Mouse (Mus musculus) embryo, embryonic 10.5 days (tissue): ENCODE results near the gene Serp2.

ENCODE experiments used
- DNase-seq: peaks from one replicate; pipeline ENCODE4 v3.0.0-alpha.2; 2015; ENCODE audit warnings: low spot score

Serp2 gene

DNA sequence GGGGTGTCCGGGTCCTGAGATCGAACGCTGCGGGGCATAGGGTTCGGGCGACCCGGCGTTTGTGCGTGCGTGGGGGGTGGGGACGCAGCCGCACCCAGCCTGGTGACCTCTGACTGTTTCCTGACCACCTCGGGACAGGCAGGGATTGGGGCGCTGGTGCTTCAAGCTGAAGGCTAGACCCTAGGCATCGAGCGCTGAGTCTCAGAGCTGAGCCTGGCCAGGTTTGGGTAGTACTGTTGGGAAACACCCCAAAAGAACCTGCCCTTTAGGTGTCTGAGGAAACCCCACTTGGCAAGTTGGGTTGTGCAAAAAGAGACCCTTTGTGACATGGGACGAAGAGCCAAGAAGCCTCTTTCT, at the start of gene Serp2:
Serp2 (minus strand) TSS at position 38 of the 357 bp plus-strand sequence.
- DNase-seq = no peak

DNA sequence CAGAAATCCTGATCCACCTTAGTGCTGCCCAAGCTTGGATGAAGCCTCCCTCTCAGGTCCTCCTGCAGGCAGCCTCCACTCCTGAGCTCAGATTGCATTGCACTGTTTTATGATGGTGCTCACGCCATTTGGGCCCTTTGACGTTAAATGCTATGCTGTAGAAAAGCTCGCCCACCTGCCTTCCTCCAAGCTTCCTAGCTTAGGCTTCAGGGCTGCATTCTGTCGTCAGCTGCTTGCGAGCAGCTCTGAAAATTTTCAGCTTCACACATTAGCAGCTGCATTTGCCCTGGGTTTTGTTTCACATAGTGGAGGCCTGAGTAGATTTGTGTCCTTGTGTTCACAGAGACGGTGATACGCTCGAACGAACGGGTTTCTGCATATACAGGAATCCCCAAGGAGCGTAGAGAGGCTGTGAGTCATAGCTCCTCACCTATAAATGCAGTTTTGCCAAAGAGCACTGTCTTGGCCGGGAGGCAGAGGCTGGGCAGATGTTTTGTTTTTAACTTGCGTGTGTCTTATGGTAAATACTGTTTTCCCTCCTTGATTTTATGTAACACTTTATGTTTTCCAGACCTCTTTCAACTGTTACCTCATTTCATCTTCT, 49.3 kb upstream of the Serp2 start:
- no peak for DNase-seq

DNA sequence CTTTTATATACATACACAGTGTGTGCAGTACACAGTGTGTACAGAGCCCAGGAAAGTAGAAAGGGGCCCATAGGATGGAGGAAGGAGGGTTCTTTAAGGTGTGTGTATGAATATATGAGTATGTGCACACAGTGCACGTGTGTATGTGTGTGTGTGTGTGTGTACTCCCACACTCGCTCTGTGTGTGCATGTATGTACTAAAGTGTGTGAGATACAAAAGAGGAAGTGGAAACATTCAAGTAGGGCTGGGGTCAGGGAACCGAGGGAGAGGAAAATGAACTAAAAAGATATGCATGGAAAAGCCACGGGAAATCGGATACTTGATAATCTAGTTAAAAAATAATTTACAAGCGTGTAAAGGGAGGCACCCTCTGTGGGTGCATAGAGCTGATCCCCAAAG, 47.3 kb upstream of the Serp2 start:
- no peak for DNase-seq

DNA sequence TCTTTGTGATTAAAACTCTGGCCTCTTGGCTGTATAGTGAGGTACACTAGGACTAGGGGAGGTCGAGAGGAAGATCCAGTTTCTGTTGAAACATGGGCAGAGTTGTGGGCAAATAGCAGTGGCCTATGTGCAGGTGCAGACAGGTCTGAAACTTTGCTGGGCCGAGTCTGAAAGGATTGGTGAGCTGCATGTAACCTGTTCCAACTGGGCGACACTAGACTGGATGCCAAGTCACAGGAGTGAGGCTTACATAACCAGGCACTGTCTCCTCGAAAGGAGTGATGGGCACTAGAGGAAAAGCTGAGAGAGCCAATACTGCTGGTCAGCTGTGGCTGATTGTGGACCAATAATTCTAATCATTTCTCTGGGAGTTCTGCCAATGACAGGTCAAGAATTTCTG, 45.0 kb upstream of the Serp2 start:
- DNase-seq = no peak

DNA sequence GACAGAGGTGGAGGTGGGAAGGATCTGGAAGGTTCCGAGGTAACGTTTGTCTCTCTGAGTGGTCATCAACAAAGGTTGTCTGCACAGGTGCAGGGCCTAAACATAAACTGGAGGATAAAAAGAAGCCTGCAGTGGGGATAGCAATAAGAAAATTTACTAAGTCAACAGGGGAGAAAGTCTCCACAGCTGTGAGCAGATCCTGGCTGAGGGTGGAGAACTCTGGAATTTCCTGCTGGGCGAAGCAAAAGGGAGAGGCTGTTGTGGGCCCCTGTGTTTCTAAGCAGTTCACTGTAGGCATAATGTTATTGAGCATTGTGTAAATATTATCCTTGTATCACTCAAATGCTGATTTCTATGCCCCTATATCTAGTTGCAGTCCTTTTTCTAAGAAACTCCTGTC, 43.7 kb upstream of the Serp2 start:
- DNase-seq = no peak

DNA sequence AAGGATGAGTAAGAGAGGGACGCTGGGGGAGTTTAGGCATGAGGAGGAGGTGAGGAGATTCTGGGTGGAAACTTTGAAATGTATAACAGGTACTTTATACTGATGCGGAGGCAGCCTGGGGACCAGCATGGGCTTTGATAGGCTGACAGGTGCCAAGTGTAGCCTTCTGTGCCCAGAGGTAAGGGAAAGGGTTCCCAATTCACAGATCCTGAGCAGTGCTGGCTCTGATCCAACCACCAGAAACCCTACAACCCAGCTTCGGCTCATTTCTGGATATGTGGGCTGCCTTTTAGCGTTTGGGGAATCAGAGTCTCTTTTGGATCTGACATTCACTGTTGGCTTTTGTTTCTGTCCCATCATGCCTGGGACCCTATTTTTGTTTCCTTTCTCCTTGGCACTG, 43.0 kb upstream of the Serp2 start:
- DNase-seq = no peak

DNA sequence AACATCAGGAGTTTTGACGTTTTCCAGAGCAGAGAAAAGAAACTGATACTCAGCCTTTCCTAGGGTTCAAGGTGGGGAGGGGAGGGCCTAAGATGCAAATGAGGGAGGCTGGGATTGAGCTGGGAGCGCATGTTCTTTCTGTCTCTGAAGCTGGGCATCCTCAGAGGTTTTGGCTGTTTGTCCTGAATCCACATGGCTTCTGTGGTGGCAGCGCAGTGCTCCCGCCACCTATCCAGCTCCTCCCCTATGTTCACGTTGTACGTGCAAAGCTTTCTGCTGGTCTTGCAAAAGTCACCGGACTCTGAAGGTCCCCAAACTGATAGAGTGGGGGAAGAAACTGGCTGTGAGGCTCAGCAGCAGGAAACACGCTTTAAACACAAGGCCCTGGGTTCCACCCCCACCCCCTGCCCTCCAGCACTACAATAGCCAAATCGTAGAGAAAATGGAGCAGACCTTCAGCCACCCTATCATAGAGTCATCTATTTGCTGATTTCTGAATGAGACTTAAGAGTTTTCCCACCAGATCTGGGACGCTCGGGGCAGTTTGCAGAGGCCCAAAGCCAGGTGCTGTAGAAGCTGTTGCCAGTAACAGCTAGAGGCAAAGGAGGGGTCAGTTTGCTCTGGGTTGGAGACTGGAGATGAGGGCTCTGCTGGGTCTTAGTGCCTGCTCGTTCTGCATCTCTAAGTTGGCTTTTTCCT, 42.0 kb upstream of the Serp2 start:
- DNase-seq = peak; percentile 84

DNA sequence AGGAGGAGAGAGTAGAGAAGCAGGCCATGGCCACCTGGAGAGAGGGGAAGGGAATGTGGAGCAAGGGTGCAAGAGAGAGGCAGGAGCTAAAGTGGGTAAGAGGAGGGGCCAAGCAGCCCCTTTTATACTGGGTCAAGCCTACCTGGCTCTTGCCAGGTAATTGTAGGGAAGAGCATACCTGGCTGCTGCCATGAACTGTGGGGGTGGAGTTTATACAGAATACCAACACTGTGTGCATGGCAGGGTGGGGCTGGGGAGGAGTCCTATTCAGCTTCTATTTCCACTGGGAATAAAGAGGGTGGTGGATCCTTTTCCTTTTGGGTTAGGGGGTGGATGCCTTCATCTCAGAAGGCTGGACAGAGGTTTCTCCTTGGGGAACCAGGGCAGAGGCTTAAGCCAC, 41.1 kb upstream of the Serp2 start:
- no peak for DNase-seq

DNA sequence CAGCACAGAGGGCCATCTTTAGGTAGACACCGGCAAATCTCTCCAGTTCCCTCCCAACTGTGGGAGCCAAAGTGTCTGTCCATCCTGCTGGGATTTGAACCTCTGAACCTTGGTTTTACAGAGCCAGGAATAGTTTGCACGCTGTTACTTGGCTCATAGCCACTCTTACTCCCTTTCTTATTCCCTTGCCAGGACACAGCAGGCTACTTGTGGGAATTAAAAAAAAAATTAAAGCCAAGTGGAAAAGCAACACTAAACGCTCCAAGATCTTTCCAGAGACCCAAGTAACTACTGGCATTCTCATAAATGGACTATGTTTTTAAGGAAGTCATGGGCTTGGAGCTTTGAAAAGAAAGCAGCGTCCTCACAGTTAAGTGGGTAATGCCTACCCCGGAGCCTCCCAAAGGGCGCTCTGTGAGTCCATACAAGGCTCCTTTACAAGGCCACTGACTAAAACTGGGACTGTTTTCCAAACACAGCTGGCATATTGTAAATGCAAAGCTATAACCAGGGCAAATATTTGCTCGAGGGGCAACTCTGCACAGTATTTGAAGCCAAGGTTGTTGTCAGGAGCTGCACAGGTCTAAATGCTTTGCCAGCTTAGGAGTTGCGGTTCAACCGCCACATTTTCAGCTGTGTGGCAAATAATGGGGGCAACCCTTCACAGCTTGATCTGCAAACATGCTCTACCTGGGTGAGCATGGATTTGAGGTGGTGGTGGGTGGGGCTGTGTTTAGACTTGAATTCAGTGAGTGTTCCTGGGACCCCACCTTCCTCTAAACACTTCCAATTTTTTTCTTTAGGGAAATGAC, 38.6 kb upstream of the Serp2 start:
- no peak for DNase-seq

DNA sequence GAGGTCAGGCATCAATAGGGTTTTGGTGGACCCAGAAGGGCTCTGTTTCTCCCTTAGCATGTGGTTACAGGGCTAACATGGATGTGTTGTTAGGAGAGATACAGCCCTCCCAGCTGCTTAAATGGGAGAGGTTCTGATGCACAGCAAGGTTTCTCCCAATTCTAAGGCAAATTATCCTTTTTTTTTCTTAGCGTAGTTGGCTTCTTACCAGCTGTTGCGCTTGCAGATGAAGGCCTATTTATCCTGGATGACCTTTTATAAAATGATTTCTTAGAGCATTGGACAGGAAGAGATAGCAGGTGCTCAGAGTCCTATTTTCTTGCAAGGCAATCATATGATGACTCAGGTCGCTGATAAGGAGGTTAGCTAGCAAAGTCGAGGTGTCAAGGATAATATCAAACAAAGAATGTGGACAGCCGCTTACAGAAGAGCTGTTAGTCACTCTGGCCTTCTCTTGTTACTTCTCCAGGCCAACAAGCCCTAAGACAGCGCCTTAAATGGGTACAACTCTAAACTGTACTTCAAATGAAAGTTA, 37.7 kb upstream of the Serp2 start:
- no peak for DNase-seq

DNA sequence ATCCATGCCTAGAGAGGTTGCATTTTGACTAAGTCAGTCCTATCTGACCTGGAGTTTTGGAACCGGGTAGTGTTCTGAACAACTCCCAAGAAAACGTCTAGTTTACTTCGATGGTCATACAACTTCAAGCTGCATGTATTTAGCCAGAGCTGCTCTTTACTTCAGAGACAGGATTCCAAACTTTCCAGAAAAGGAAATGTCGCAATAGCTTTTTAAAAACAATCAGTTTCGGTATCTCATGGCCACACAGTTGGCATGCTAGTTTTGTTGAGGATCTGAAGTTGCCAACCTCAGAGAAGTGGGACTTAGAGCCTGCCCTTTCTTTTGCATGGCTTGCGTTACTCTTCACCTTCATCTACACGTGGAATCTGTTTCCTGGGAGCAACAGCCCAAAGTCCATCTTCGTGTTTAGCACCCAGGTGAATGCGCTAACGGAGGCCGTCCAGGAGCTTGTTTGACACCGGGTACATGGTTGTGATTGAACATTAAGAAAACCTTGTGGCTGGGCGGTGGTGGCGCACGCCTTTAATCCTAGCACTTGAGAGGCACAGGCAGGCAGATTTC, 37.0 kb upstream of the Serp2 start:
- no peak for DNase-seq

DNA sequence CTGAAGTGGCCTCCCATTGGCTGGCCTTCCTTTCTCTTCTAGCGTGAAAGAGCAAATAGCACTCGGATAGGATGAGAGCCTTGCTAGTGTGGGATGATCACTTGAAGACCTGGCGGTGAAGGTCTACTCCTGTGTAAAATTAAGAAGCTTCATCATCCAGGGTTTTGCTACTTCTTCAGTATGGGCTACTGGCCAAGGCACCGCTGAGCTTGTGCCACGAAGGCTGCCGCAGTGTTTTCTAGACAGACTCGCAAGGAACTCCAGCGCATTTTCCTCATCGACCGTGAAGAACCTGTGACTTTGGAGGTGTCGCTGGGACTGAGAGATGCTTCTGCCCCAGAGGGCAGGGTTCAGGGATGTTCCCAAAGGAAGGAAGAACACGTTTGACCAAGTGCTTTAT, 36.0 kb upstream of the Serp2 start:
- DNase-seq = no peak

DNA sequence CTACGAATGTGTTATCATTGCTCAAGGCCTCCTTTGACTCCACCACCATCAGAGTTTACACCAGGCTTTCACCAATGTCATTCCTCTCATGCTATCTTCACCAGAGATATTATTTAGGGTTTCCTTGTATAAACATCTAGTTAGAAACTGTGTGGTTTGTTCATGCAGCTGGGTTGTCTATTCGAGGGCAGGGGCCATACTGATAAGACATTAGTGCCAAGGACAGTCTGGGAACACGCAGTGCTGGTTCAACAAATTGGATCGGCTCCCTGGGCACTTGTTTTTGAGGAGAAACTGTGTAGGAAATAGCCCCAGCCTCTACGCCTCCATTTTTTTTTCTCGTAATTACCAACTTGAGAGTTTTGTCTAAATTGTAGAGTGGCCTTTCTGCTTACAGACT, 35.4 kb upstream of the Serp2 start:
- no peak for DNase-seq

DNA sequence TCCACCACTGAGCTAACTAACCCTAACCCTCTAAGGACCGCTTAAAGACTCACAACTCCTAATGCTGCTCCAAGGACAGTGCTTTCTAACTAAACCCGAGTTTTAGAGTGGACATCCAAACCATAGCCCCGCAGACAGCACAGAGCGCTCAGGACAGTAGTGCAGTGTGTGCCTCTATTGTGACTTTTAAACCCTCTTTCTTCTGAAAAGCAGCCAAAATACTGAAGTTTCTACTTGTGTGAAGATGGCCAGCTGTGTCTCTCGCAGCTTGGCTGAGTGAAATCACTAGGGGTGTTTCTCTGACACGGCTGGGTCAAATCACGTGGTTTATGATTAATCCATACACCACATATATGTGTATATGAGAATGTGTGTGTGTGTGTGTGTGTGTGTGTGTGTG, 33.4 kb upstream of the Serp2 start:
- DNase-seq = no peak

DNA sequence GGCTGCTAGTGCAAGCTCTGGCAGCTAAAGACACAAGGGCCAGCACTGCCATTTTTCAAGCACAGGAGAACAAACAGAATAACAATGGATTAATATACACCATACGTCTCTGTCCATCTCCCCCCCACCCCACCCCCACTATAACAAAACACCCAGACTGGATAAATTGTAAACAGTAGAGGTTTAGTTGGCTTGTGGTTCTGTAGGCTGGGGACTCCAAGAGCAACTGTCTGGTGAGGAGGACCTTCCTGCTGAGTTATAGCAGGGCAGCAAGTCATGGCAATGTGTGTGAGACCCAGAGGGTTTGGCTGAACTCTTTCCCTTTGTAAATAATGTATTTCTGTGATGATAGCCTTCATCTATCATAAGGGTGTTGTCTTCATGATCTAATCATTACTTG, 33.0 kb upstream of the Serp2 start:
- no peak for DNase-seq

DNA sequence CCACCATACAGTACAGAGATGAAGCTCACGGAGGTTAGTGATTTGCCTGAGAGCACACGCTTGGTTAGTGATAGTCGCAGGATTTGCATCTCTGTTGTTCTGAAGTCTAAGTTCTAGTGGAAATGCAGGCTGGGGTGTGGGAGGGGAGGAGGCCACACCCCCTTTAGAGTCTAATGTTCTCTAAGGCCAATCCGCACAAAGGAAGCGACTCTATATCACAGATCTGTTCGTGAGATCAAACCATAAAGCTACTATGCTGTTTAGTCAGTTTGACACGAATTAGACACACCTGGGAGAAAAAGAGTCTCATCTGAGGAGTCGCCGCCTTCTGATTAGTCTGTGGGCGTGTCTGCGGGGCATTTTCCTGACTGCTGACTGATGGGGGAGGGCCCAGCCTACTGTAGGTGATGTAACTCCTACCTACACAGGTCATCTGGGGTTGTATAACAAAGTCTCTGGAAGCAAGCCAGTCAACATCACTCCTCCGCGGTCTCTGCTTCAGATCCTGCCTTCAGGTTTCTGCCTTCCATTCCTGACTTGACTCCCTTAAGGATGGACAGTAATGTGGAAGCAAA, 29.2 kb upstream of the Serp2 start:
- DNase-seq = no peak

DNA sequence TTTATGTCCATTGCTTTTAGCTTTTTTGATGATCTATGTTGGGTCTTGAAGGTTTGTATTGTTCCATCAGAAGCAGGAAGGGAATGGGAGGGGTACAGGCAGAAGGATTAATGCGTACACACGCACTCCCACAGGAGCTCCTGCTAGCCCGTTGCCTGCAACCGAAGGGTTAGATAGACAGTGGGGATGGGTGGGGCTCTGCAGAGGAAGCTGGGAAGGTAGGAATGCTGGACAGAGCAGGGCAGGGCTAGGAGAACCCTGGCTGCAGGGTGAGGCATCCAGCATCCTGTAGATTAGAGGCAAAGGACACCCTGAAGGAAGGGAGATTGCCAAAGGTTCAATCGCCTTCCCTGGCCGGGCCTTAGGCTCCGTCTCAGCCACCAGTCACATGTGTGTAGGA, 27.3 kb upstream of the Serp2 start:
- no peak for DNase-seq

DNA sequence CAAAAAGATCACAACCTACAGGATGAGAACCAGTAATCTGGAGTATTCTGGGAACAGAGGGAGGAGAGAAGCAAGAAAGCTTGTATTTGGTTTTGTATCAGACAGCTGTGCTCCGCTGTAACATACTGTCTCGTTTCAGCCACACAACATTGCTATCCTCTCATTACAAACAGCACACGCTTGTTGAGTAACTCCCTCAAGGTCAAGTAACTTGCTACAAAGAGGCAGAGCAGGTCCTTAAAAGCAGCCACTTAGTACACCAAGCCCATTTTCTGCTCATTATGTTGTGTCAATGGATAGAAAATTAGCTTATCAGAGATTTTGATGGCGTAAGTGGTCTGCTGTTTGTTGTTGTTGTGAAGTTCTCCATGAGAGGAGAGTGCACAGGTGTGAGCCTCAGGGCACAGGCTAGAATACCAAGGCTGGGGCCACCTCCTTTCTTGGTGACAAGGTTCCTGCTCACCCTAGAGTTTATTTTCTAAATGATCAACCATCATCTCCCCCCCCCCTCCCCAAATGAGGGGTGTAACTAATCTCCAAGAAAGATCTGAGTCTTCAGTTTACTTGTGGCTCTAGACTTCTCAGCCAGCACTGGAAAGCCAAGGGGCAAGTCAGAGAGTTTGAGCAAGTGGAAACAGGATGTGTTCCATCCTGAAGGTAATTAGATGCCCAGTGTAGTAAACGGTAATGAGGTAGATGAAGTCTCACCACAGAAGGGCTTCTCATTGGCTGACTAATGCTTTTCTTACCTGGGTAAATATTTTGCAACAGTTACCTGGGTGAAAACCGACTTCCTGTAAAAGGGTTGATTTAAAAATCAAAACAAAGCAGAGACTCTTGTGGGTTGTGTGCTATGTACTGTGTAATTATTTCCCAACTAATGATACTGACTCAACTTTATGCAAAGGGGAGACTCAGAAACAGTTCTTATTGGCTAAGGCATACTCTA, 25.6 kb upstream of the Serp2 start:
- no peak for DNase-seq

DNA sequence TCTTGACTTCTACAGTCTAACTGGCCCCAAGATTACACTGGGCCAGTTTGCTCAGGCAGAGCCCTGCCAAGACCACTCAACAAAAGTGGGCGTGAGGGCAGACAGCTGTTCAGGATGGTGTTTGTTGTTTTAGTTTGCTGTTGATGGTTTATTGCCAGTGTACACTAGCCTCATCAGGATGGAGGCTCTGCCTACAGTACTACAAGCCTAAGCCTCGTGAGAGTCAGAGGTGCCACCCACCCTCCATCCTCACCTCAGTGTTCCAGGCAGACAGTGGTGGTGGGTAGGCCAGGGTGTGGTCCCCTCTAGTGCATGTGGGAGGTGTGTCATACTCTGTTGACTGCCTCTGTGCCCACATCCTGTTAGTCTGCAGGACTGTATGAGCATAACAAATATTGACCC, 23.0 kb upstream of the Serp2 start:
- DNase-seq = no peak

DNA sequence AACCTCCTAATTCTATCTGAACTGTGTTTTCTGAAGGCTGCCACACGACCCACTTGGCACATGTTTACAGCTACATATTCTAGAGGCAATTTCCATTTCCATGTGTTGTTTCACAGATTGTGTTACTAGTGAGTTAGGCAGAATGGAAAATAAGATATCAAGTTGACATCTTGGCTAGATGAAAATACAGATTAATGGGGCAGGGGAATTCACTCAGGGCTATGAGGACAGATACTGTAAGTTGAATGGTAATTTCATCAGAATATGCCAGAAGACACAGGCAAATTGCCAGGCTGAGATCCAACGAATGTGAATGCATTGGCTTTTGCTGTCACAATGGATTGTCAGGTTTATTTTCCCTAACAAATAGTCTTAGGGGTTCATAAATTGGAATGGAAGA, 21.2 kb upstream of the Serp2 start:
- no peak for DNase-seq

DNA sequence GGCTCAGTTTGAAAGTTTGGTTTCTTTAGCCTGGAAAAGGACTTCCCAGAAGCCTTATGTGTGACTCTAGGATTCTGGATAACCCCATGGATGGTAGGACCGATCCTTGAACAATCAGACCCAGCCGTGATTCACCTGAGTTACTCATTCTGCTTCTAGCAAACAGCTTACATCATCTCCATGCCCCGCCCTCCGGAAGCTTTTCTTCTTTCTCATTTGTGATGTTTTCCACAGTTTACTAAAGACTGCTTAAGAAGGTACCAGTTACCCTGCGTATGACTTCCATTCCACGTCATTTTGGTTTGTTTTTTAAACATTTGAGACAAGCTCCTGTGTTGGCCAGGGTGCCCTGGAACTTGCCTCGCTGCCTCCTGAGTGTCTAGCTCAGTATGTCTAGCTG, 13.6 kb upstream of the Serp2 start:
- DNase-seq = no peak
